Mouse (Mus musculus): ENCODE measurements around the gene Safb2.
"Not testable (repeated sequence)": the region's sequence is repeated elsewhere in the genome, so short reads cannot be mapped to it uniquely, and the experiment has no call there.

Safb2 gene

GRCm38 (mm10) chr17:56584257-56585130 is at the start of gene Safb2, which contains the start of gene Safb:
TSS of gene Safb2 (minus strand) at chr17:56584585.
TSS of gene Safb (plus strand) at chr17:56584825.
- peak; percentile 100 for DNase-seq (ENCODE audit: low read depth)

DNA sequence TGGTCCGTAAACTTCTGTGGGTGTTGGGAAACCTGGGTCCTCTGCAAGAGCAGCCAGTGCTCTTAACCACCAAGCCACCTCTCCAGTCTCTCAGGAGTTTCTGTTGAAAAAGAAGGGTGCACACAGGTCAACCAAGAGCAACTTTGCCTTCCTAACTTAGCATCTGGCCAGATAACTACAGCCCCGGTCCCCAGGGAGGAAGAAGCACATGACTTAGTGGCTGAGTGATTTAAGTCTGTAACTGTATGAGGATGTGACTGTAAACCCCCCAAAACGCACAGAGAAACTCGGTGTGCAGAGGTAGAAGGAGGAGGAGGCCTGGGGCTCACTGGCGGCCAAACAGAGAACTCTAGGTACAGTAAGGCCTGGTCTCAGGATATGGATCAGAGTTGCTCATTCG is 49.6 kb upstream of the Safb2 start:
- DNase-seq (ENCODE audit: low read depth), result no peak

GRCm38 (mm10) chr17:56631807-56632206 is 47.4 kb upstream of the Safb2 start:
- no peak for DNase-seq (ENCODE audit: low read depth)

GRCm38 (mm10) chr17:56629800-56630781 is 45.7 kb upstream of the Safb2 start:
- not testable (repeated sequence) for DNase-seq (ENCODE audit: low read depth)

DNA sequence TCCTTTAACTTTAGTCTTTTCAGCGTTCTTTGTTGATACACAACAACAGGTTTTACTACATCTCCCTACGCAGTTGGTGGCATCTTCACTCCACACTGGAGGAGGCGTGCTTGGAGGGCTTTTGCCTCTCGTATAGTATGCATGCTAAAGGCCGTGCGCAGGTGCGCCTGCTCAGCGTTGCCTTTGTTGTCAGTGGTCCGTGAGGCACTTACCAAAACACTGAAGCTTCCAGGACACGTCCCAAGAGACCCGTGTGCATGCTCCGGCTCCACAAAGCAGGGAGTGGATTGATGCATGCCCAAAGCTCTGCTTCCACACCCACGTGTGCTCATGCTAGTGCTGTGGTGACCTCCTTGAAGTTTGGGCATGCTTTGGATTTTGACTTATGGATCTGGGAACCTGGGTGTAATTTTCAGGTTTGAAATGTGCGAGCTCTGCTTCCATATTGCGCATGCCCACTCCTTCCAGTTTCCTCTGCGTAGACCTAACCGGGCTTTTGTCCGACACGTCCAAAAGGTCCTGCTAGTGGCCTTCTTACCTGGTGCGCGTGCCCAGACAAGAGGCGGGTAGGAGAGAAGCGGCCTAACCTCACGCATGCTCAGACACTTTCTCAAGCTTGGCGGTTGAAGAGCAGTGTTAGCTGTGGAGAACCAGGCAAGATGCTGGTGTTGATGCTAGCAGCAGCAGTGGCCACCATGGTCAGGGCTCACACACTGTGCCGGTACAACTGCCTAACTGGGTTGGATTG is 43.3 kb upstream of the Safb2 start, which contains the start of gene Catsperd:
Gene Catsperd, plus strand, starts transcription at position 614 of the 748 bp plus-strand sequence.
- no peak for DNase-seq (ENCODE audit: low read depth)

GRCm38 (mm10) chr17:56626754-56627470 is 42.5 kb upstream of the Safb2 start, which contains the start of gene Lonp1:
TSS of gene Lonp1 (minus strand) at chr17:56626887.
- peak; percentile 99 for DNase-seq (ENCODE audit: low read depth)

- peak; percentile 19 for DNase-seq (ENCODE audit: low read depth)
Measured at GRCm38 (mm10) chr17:56626260-56626659, 41.9 kb upstream of the Safb2 start.

DNA sequence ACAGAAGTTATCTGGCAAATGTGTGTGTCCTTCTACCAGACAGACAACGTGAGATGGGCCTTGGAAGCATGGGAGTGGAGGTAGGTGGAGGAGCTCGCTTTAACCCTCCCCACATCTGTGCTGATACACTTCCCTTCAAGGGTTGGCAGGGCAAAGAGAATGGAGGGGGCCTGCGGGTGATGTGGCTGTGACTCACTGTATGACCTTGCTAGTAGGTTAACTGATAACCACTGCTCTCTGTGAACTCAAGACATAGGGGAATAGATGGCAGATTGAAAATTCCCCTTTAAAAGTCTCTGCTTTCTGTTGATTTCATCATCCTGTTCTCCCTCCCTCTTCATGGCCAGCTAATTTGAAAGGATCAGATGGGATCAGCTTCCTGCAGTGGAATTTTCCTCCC is 41.1 kb upstream of the Safb2 start:
- DNase-seq (ENCODE audit: low read depth), result peak; percentile 35

GRCm38 (mm10) chr17:56617628-56618027 is 33.2 kb upstream of the Safb2 start:
- DNase-seq (ENCODE audit: low read depth), result no peak

DNA sequence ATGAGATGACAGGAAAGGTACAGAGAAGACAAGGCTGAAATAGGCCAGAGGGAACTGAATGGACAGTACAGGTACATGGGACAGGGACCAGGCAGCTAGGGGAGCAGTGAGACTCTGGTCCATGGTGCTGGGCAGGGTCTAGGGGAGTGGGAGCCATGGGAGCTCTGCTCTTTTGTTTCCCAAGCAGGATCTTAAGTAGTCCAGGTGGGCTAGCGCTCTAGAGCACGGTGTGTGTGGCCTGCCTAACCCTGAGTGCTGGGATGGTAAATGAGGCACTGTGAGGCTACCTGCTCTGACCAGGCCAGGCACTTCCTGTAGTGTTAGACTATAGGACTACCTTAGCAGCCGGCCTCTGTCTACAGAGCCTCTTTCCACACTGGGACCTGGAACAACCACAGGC is 32.3 kb upstream of the Safb2 start:
- DNase-seq (ENCODE audit: low read depth), result no peak

DNA sequence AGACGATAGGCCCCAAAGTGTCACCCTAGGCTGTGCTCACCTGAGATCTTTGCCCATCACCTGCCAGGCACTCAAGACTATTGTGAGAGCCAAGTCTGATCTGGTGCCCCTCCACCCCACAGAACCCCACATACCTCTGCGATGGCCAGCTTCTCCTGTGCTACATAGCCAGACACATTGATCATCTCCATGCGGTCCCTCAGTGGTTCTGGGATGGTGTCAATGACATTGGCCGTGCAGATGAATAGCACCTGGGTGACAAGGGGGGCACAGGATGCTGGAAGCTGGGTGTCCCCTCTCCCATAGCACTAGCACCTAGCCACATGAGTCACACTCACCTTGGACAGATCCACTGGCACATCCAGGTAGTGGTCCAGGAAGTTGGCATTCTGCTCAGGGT is 31.4 kb upstream of the Safb2 start:
- no peak for DNase-seq (ENCODE audit: low read depth)

- DNase-seq (ENCODE audit: low read depth), result no peak
Measured at GRCm38 (mm10) chr17:56615136-56615784, 30.9 kb upstream of the Safb2 start.

- DNase-seq (ENCODE audit: low read depth), result peak; percentile 43
Measured at GRCm38 (mm10) chr17:56614391-56615135, 30.2 kb upstream of the Safb2 start.

- peak; percentile 44 for DNase-seq (ENCODE audit: low read depth)
Measured at GRCm38 (mm10) chr17:56613893-56614292, 29.5 kb upstream of the Safb2 start.

DNA sequence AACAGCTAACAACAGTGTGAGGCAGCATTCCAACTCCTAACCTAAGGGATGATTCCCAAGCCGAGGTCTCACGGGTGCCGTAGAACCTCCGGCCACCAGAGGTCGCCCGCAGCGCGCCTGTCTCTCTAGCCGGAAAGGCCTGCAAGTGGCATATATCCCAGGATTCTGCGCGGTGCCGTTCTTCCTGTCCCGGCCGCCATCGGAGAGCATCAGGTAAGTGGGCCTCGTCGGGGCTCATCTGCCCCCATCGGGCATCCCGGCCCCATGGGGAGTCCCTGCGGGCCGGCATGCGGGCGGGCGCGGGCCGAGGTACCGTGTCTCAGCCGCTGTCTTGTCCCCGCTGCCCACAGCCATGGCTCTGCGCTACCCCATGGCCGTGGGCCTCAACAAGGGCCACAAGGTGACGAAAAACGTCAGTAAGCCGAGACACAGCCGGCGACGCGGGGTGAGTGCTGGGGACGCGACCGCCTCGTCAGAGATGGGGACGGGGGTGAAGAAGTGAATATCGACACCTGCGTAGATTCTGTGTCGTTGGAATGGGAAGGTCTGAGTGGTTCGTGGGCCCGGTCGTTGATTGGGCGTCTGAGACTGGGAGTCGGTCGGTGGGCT is 29.0 kb upstream of the Safb2 start, which contains the start of gene Rpl36:
Gene Rpl36, plus strand, starts transcription at position 181 of the 609 bp plus-strand sequence.
- peak; percentile 98 for DNase-seq (ENCODE audit: low read depth)

GRCm38 (mm10) chr17:56612565-56612939 is 28.2 kb upstream of the Safb2 start:
- not testable (repeated sequence) for DNase-seq (ENCODE audit: low read depth)

DNA sequence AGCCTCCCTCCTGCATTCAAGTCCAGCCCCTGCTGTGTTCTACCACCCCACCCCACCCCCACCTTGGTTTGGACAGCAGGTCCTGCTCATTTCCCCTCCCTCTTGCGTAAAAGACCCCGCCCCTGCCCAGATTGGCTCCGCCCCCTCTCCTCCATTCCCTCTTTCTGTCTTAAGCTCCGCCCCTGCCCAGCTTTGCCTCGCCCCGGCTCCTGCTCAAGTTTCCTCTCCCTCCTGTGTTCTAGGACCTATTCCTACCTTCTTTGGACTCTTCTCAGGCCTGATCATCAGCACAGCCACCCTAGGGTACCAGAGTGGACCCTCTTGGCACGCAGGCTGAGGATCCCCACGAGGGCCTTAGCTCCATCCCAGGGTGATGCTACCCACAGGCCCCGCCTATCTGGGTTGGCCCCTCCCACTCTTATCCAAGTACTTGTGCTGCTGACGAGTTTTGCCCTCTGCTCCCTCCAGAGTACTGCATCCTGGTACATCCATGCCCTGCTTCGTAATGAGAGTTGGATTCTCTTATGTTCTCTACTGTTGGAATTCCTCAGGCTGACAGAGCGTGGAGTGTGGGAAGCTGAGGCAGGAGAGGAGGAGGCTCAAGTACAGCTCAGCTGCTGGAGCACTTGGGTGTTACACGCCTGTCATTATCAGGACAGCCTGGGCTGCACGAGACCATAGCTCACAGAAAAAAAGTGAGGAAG is 27.6 kb upstream of the Safb2 start:
- DNase-seq (ENCODE audit: low read depth), result peak; percentile 77

DNA sequence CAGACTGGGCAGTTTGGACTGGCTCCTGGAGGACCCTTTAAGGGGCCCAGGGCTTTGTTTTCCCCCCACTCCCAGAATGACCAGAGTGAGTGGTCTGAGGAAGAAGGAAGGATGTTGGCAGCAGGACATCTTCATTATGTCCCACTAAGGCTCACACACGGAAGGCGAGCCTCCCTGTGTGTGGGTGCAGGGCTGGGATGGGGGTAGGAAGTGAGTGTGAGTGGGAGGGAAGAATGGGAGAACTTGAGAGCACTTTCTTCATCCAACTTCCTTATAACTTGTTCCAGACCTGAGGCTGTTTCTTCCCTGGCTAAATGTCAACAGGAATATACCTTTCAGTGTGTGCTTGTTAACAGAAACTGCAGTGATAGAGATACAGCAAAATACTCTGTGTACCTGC is 26.9 kb upstream of the Safb2 start:
- DNase-seq (ENCODE audit: low read depth), result no peak
